In genomic region chr6:90808134-90808533, GRCm38 (mm10) we compare ENCODE assay signal across 11 mouse cellular contexts.
DNase-seq lines count a peak whose midpoint lies in the region; ATAC-seq and TF ChIP-seq lines count a peak whose summit lies in the region.
"Had no signal": no experiment of that assay in that cellular context is flagged by ENCODE, and none has a peak within 500 bp of the region (broad histone marks: within the 10 kb centered on the region; RNA-seq: fewer than 3 reads in every experiment).

No protein-coding gene starts in this region.

- no peak for DNase-seq in layer of hippocampus, adult 2 months (ENCODE audit: low spot score in 2 of 2)
- no peak for DNase-seq in layer of hippocampus, postnatal 36 days
- DNase-seq in cerebellum, postnatal 10 days: peak; percentile 76 to 77
- DNase-seq in midbrain, postnatal 0 days (ENCODE audit: low spot score): peak; percentile 52
- no peak for DNase-seq in ovary, adult 18-20 months (ENCODE audit: low spot score)
- no peak for DNase-seq in lung, postnatal 0 days (ENCODE audit: low spot score)
- DNase-seq: gastrocnemius, postnatal 36 days; kidney, postnatal 14 days had no signal

- no peak for TF ChIP-seq EP300 in lung, postnatal 0 days (IDR thresholded peaks at IDR 0.05)

- 33% methylated on average over 3 of the region's 3 CpGs for WGBS in forebrain, embryonic 15.5 days
- 47% methylated on average over 3 of the region's 3 CpGs for WGBS in midbrain, postnatal 0 days
- 71% methylated on average over 3 of the region's 3 CpGs for WGBS in lung, postnatal 0 days
- WGBS in kidney, embryonic 16.5 days: 64% methylated on average over 3 of the region's 3 CpGs

- H3K4me2 ChIP-seq in forebrain, embryonic 15.5 days (replicated peaks): peak overlapping the region; percentile 50
- H3K4me2 ChIP-seq in midbrain, postnatal 0 days (ENCODE audit: low read depth, low read length, poor library complexity, severe bottlenecking): peak overlapping the region; percentile 75
- no peak overlapping the region for H3K4me2 ChIP-seq in lung, postnatal 0 days (replicated peaks; ENCODE audit: low read depth, low read length)
- H3K4me2 ChIP-seq in kidney, embryonic 16.5 days (replicated peaks; ENCODE audit: low read depth, low read length): no peak overlapping the region

- H3K4me1 ChIP-seq in forebrain, embryonic 15.5 days: peaks cover 54% of the 10 kb centered on the region
- H3K4me1 ChIP-seq in midbrain, postnatal 0 days (ENCODE audit: insufficient read depth, low read length): peaks cover 34% of the 10 kb centered on the region
- H3K4me1 ChIP-seq in lung, postnatal 0 days (ENCODE audit: insufficient read depth, low read depth, low read length): no peaks in the 10 kb centered on the region
- H3K4me1 ChIP-seq in kidney, embryonic 16.5 days (ENCODE audit: insufficient read depth, low read length): peaks cover 9% of the 10 kb centered on the region

- ATAC-seq in forebrain, embryonic 15.5 days (replicated peaks): no peak
- no peak for ATAC-seq in midbrain, postnatal 0 days (ENCODE audit: low FRiP score)
- no peak for ATAC-seq in lung, postnatal 0 days
- ATAC-seq in kidney, embryonic 16.5 days (ENCODE audit: low FRiP score, low TSS enrichment): no peak

- H3K27me3 ChIP-seq in forebrain, embryonic 15.5 days: no peaks in the 10 kb centered on the region
- no peaks in the 10 kb centered on the region for H3K27me3 ChIP-seq in midbrain, postnatal 0 days (ENCODE audit: insufficient read depth, low read length)
- no peaks in the 10 kb centered on the region for H3K27me3 ChIP-seq in lung, postnatal 0 days (replicated peaks; ENCODE audit: insufficient read depth, low read length)
- H3K27me3 ChIP-seq in kidney, embryonic 16.5 days (ENCODE audit: insufficient read depth, low read length): no peaks in the 10 kb centered on the region; the same call in 1 of the 2 replicates

- H3K9ac ChIP-seq in forebrain, embryonic 15.5 days (replicated peaks): peak overlapping the region; percentile 9; the same call in 1 of the 2 replicates
- peak overlapping the region; percentile 70 for H3K9ac ChIP-seq in midbrain, postnatal 0 days (replicated peaks; ENCODE audit: low read length, poor library complexity, severe bottlenecking)
- H3K9ac ChIP-seq in lung, postnatal 0 days (replicated peaks; ENCODE audit: low read depth): no peak overlapping the region
- H3K9ac ChIP-seq in kidney, embryonic 16.5 days (replicated peaks; ENCODE audit: low read length): no peak overlapping the region

- peak overlapping the region; percentile 60 for H3K4me3 ChIP-seq in layer of hippocampus, adult 2 months
- no peak overlapping the region for H3K4me3 ChIP-seq in forebrain, embryonic 15.5 days
- H3K4me3 ChIP-seq in midbrain, postnatal 0 days (ENCODE audit: low read depth, low read length): peak overlapping the region; percentile 40
- no peak overlapping the region for H3K4me3 ChIP-seq in lung, postnatal 0 days (ENCODE audit: low read depth, low read length)
- no peak overlapping the region for H3K4me3 ChIP-seq in kidney, embryonic 16.5 days (ENCODE audit: low read length)
- H3K4me3 ChIP-seq: megakaryocyte, embryonic 14.5 days had no signal

- TF ChIP-seq CTCF in layer of hippocampus, adult 2 months (conservative IDR thresholded peaks at IDR 0.05): no peak
- no peak for TF ChIP-seq CTCF in midbrain, postnatal 0 days (IDR thresholded peaks at IDR 0.05)
- TF ChIP-seq CTCF in lung, postnatal 0 days (IDR thresholded peaks at IDR 0.05): no peak

- no peaks in the 10 kb centered on the region for H3K36me3 ChIP-seq in forebrain, embryonic 15.5 days
- no peaks in the 10 kb centered on the region for H3K36me3 ChIP-seq in midbrain, postnatal 0 days (ENCODE audit: insufficient read depth, low read length)
- no peaks in the 10 kb centered on the region for H3K36me3 ChIP-seq in lung, postnatal 0 days (ENCODE audit: insufficient read depth, low read length)
- no peaks in the 10 kb centered on the region for H3K36me3 ChIP-seq in kidney, embryonic 16.5 days (ENCODE audit: insufficient read depth, low read length)

- no peaks in the 10 kb centered on the region for H3K9me3 ChIP-seq in forebrain, embryonic 15.5 days
- no peaks in the 10 kb centered on the region for H3K9me3 ChIP-seq in midbrain, postnatal 0 days (ENCODE audit: low read length)
- no peaks in the 10 kb centered on the region for H3K9me3 ChIP-seq in lung, postnatal 0 days (ENCODE audit: low read length)
- no peaks in the 10 kb centered on the region for H3K9me3 ChIP-seq in kidney, embryonic 16.5 days (ENCODE audit: low read length)
- H3K9me3 ChIP-seq: megakaryocyte, embryonic 14.5 days had no signal

- peak overlapping the region; percentile 98 for H3K27ac ChIP-seq in layer of hippocampus, adult 2 months
- H3K27ac ChIP-seq in forebrain, embryonic 15.5 days (replicated peaks): no peak overlapping the region
- no peak overlapping the region for H3K27ac ChIP-seq in midbrain, postnatal 0 days (ENCODE audit: low read depth, low read length)
- H3K27ac ChIP-seq in lung, postnatal 0 days (ENCODE audit: low read length): no peak overlapping the region
- no peak overlapping the region for H3K27ac ChIP-seq in kidney, embryonic 16.5 days (ENCODE audit: low read length)

Comparison
In these comparisons a context has a peak if more than half of its experiments do, and no peak if none do; other contexts are left out.
1. DNase-seq: peak in cerebellum, postnatal 10 days (2 of 2) and midbrain, postnatal 0 days (single experiment); none in layer of hippocampus, adult 2 months (0 of 2), layer of hippocampus, postnatal 36 days (0 of 2), ovary, adult 18-20 months (single experiment) and lung, postnatal 0 days (single experiment).
2. H3K4me3 ChIP-seq: peak in layer of hippocampus, adult 2 months (single experiment) and midbrain, postnatal 0 days (single experiment); none in forebrain, embryonic 15.5 days (single experiment), lung, postnatal 0 days (single experiment) and kidney, embryonic 16.5 days (single experiment).
3. H3K4me2 ChIP-seq: peak in forebrain, embryonic 15.5 days (single experiment) and midbrain, postnatal 0 days (single experiment); none in lung, postnatal 0 days (single experiment) and kidney, embryonic 16.5 days (single experiment).
4. H3K9ac ChIP-seq: peak in forebrain, embryonic 15.5 days (single experiment) and midbrain, postnatal 0 days (single experiment); none in lung, postnatal 0 days (single experiment) and kidney, embryonic 16.5 days (single experiment).